Mouse (Mus musculus) testis, adult 2 months (tissue): ENCODE data around the gene Rgs12.

Source experiments
- CTCF ChIP-seq: fragments of 200-500 bp; IDR thresholded peaks from 2 replicates; pipeline ENCODE4 v1.5.1; 2012; ENCODE audit warnings: low read depth, mild to moderate bottlenecking, inconsistent platforms, low read length, moderate library complexity; ENCODE audit not compliant: control insufficient read depth, insufficient read depth, insufficient replicate concordance
- POLR2A ChIP-seq: fragments of 200-500 bp; IDR thresholded peaks from 2 replicates; pipeline ENCODE4 v1.6.1; 2012; ENCODE audit warnings: low read depth, mild to moderate bottlenecking, inconsistent platforms, low read length, moderate library complexity; ENCODE audit not compliant: control insufficient read depth

- TF ChIP-seq CTCF: no peak
- TF ChIP-seq POLR2A: no peak
These were observed 62.1 kb downstream of the Rgs12 start for GRCm38 (mm10) chr5:35011156-35011923.
